In genomic region chr11:72378222-72378621, GRCm38 (mm10) we compare ENCODE assay signal across 28 mouse cellular contexts. TPM values are rescaled to one million over a fixed set of nuclear protein-coding genes. Genes with fewer than 3 reads are reported as not detected.
A peak's percentile ranks its signal among the peaks of the same experiment; 100 is the strongest.
DNase-seq lines count a peak whose midpoint lies in the region; ATAC-seq and TF ChIP-seq lines count a peak whose summit lies in the region.
"Had no signal": no experiment of that assay in that cellular context is flagged by ENCODE, and none has a peak within 500 bp of the region (broad histone marks: within the 10 kb centered on the region; RNA-seq: fewer than 3 reads in every experiment).

No protein-coding gene starts in this region.

- no peak for TF ChIP-seq CTCF in lung, embryonic 14.5 days (IDR thresholded peaks at IDR 0.05; ENCODE audit: low read depth)

- no peak overlapping the region for H3K4me2 ChIP-seq in embryonic facial prominence, embryonic 14.5 days (ENCODE audit: low read depth, low read length)
- H3K4me2 ChIP-seq in lung, embryonic 14.5 days, result no peak overlapping the region
- H3K4me2 ChIP-seq: embryonic facial prominence, embryonic 13.5 days; heart, embryonic 11.5 days; heart, embryonic 15.5 days; hindbrain, embryonic 13.5 days had no signal

- no peak overlapping the region for H3K27ac ChIP-seq in embryonic facial prominence, embryonic 14.5 days (replicated peaks; ENCODE audit: low read depth, low read length)
- no peak overlapping the region for H3K27ac ChIP-seq in embryonic facial prominence, embryonic 10.5 days (replicated peaks)
- no peak overlapping the region for H3K27ac ChIP-seq in lung, embryonic 14.5 days (ENCODE audit: low read depth)
- H3K27ac ChIP-seq: embryonic facial prominence, embryonic 13.5 days; forebrain, embryonic 10.5 days; heart, adult 2 months; heart, embryonic 15.5 days; hindbrain, embryonic 13.5 days; hindbrain, postnatal 0 days had no signal

- no peak overlapping the region for H3K9ac ChIP-seq in embryonic facial prominence, embryonic 14.5 days (ENCODE audit: low read depth, low read length)
- no peak overlapping the region for H3K9ac ChIP-seq in lung, embryonic 14.5 days
- H3K9ac ChIP-seq: embryonic facial prominence, embryonic 13.5 days; heart, embryonic 15.5 days; hindbrain, embryonic 13.5 days had no signal

- peak; percentile 57 for DNase-seq in embryonic facial prominence, embryonic 14.5 days (ENCODE audit: low spot score)
- no peak for DNase-seq in embryonic facial prominence, embryonic 10.5 days (ENCODE audit: low spot score)
- peak; percentile 17 for DNase-seq in lung, embryonic 14.5 days
- no peak for DNase-seq in lung, adult 18-20 months
- DNase-seq in gastrocnemius, postnatal 14 days, result peak; percentile 58
- peak; percentile 94 for DNase-seq in skeletal muscle tissue, adult 2 months (ENCODE audit: low read depth, low spot score)
- DNase-seq in thymus, adult 18-20 months, result no peak
- DNase-seq: adrenal gland, adult 8-10 months; adrenal gland, postnatal 36 days; B cell, adult 2 months; cerebellum, adult 11 months; cerebellum, adult 8-10 months; cerebellum, postnatal 14 days; embryo, embryonic 11 days; heart, adult 2 months; heart, postnatal 14 days had no signal

- no peaks in the 10 kb centered on the region for H3K27me3 ChIP-seq in embryonic facial prominence, embryonic 14.5 days (replicated peaks; ENCODE audit: control insufficient read depth, insufficient read depth, low read length)
- H3K27me3 ChIP-seq in embryonic facial prominence, embryonic 10.5 days (replicated peaks; ENCODE audit: low read depth, poor library complexity, severe bottlenecking), result no peaks in the 10 kb centered on the region
- H3K27me3 ChIP-seq in lung, embryonic 14.5 days (ENCODE audit: insufficient read depth, low read length), result no peaks in the 10 kb centered on the region
- H3K27me3 ChIP-seq: embryonic facial prominence, embryonic 13.5 days; heart, embryonic 15.5 days; hindbrain, embryonic 13.5 days had no signal

- H3K9me3 ChIP-seq in embryonic facial prominence, embryonic 14.5 days (ENCODE audit: control insufficient read depth, low read length), result no peaks in the 10 kb centered on the region
- H3K9me3 ChIP-seq in embryonic facial prominence, embryonic 10.5 days, result 0 out of 2 replicates have a peak, but pooled peaks cover 3% of the 10 kb centered on the region
- H3K9me3 ChIP-seq in lung, embryonic 14.5 days (ENCODE audit: low read depth, low read length), result no peaks in the 10 kb centered on the region
- H3K9me3 ChIP-seq: embryonic facial prominence, embryonic 13.5 days; forebrain, embryonic 10.5 days; G1E; heart, embryonic 15.5 days; hindbrain, embryonic 13.5 days had no signal

- ATAC-seq in embryonic facial prominence, embryonic 14.5 days (ENCODE audit: low read depth), result peak; percentile 55; the same call in 1 of the 2 replicates
- ATAC-seq in lung, embryonic 14.5 days (ENCODE audit: insufficient read depth), result peak; percentile 50; the same call in 1 of the 2 replicates
- ATAC-seq: CD4-positive, CD25-positive, alpha-beta regulatory T cell, adult 4 months; forebrain, embryonic 14.5 days; hindbrain, postnatal 0 days had no signal

- H3K4me3 ChIP-seq in embryonic facial prominence, embryonic 14.5 days (ENCODE audit: low read depth, low read length), result no peak overlapping the region
- no peak overlapping the region for H3K4me3 ChIP-seq in embryonic facial prominence, embryonic 10.5 days
- no peak overlapping the region for H3K4me3 ChIP-seq in lung, embryonic 14.5 days (ENCODE audit: low read depth, low read length)
- H3K4me3 ChIP-seq: embryonic facial prominence, embryonic 13.5 days; erythroblast, embryonic 14.5 days; forebrain, embryonic 10.5 days; heart, adult 2 months; heart, embryonic 15.5 days; hindbrain, embryonic 13.5 days had no signal

- intact Hi-C loops in gastrocnemius, postnatal 14 days (cut with DNase I; ENCODE audit: low total_unique reads), result loop anchor here (5.0 kb wide), 1 partner anchor 39 kb away; no protein-coding TSS in a partner anchor

- no peaks in the 10 kb centered on the region for H3K36me3 ChIP-seq in embryonic facial prominence, embryonic 14.5 days (ENCODE audit: control insufficient read depth, insufficient read depth, low read length)
- H3K36me3 ChIP-seq in embryonic facial prominence, embryonic 10.5 days (replicated peaks), result no peaks in the 10 kb centered on the region
- no peaks in the 10 kb centered on the region for H3K36me3 ChIP-seq in lung, embryonic 14.5 days (ENCODE audit: insufficient read depth)
- H3K36me3 ChIP-seq: embryonic facial prominence, embryonic 13.5 days; forebrain, embryonic 10.5 days; G1E; heart, embryonic 15.5 days; hindbrain, embryonic 13.5 days had no signal

- WGBS in embryonic facial prominence, embryonic 14.5 days, result 53% methylated on average over 7 of the region's 7 CpGs
- 70% methylated on average over 7 of the region's 7 CpGs for WGBS in embryonic facial prominence, embryonic 10.5 days
- WGBS in lung, embryonic 14.5 days, result 50% methylated on average over 7 of the region's 7 CpGs

- H3K4me1 ChIP-seq in embryonic facial prominence, embryonic 14.5 days (ENCODE audit: control insufficient read depth, insufficient read depth, low read length), result no peaks in the 10 kb centered on the region
- peaks cover 19% of the 10 kb centered on the region for H3K4me1 ChIP-seq in embryonic facial prominence, embryonic 10.5 days
- H3K4me1 ChIP-seq in lung, embryonic 14.5 days (ENCODE audit: insufficient read depth), result no peaks in the 10 kb centered on the region
- H3K4me1 ChIP-seq: heart, embryonic 15.5 days; hindbrain, embryonic 13.5 days had no signal

RNA-seq across cellular contexts. Expression of gene Tekt1, which starts 16.0 kb away (rescaled TPM):
- 6.2 and 12.5 TPM in 2 replicates for polyA plus RNA-seq in embryonic facial prominence, embryonic 14.5 days (2014; fragmentation: Nextera tagmentation; extraction: Ambion mirVana)
- polyA plus RNA-seq in embryonic facial prominence, embryonic 10.5 days (2016; fragmentation: Nextera tagmentation; extraction: Ambion mirVana), result 6.3 and 7.2 TPM in 2 replicates
- 6.1 and 6.5 TPM in 2 replicates for polyA plus RNA-seq in lung, embryonic 14.5 days (2014; fragmentation: Nextera tagmentation; extraction: Ambion mirVana)
- total RNA-seq in gastrocnemius, postnatal 14 days (2021), result under 1 TPM; 0.78 TPM
- total RNA-seq: G1E; heart, adult 2 months; hematopoietic stem cell, adult 5-6 weeks had no signal
- polyA plus RNA-seq: CD4-positive, CD25-positive, alpha-beta regulatory T cell, adult 4 months; erythroblast, embryonic 14.5 days; G1E had no signal

RNA-seq across cellular contexts. Expression of gene Smtnl2, which starts 33.3 kb away (rescaled TPM):
- 24.8 and 26.7 TPM in 2 replicates for polyA plus RNA-seq in embryonic facial prominence, embryonic 14.5 days (2014; fragmentation: Nextera tagmentation; extraction: Ambion mirVana)
- 16.4 and 16.6 TPM in 2 replicates for polyA plus RNA-seq in embryonic facial prominence, embryonic 10.5 days (2016; fragmentation: Nextera tagmentation; extraction: Ambion mirVana)
- 107 and 122 TPM in 2 replicates for polyA plus RNA-seq in lung, embryonic 14.5 days (2014; fragmentation: Nextera tagmentation; extraction: Ambion mirVana)
- total RNA-seq in gastrocnemius, postnatal 14 days (2021), result 100 to 1,000 TPM; 160 to 162 TPM
- polyA plus RNA-seq: erythroblast, embryonic 14.5 days; G1E had no signal

RNA-seq across cellular contexts. Expression of gene Ggt6, which starts 57.1 kb away (rescaled TPM):
- 1.8 and 2.5 TPM in 2 replicates for polyA plus RNA-seq in embryonic facial prominence, embryonic 14.5 days (2014; fragmentation: Nextera tagmentation; extraction: Ambion mirVana)
- 0.10 TPM in 1 of 2 replicates, not detected in the other for polyA plus RNA-seq in embryonic facial prominence, embryonic 10.5 days (2016; fragmentation: Nextera tagmentation; extraction: Ambion mirVana)
- not detected in 2 replicates for polyA plus RNA-seq in lung, embryonic 14.5 days (2014; fragmentation: Nextera tagmentation; extraction: Ambion mirVana)
- under 1 TPM; 0.18 to 0.38 TPM for total RNA-seq in gastrocnemius, postnatal 14 days (2021)
- total RNA-seq: common myeloid progenitor, adult 5-6 weeks; heart, adult 2 months; hematopoietic stem cell, adult 5-6 weeks; hindbrain, postnatal 0 days had no signal
- polyA plus RNA-seq: CD4-positive, CD25-positive, alpha-beta regulatory T cell, adult 4 months; erythroblast, embryonic 14.5 days; forebrain, embryonic 10.5 days; forebrain, embryonic 14.5 days; G1E; heart, embryonic 11.5 days; heart, embryonic 15.5 days; hindbrain, embryonic 13.5 days; hindbrain, postnatal 0 days had no signal

Comparison
In these comparisons a context has a peak if more than half of its experiments do, and no peak if none do; other contexts are left out.
1. DNase-seq: peak in embryonic facial prominence, embryonic 14.5 days (single experiment), lung, embryonic 14.5 days (single experiment), gastrocnemius, postnatal 14 days (single experiment) and skeletal muscle tissue, adult 2 months (single experiment); none in embryonic facial prominence, embryonic 10.5 days (single experiment), lung, adult 18-20 months (0 of 2) and thymus, adult 18-20 months (0 of 2).